Mouse (Mus musculus) kidney, adult 2 months (tissue): ENCODE results near the gene Ndufv1.
A peak's percentile ranks its signal among the peaks of the same experiment; 100 is the strongest.

Experiments used
- CTCF ChIP-seq: fragments of 200-500 bp; conservative IDR thresholded peaks from 2 replicates; pipeline ENCODE4 v1.5.1; 2011; ENCODE audit warnings: low read depth, mild to moderate bottlenecking, control low read depth, low read length, moderate library complexity, mixed read lengths; ENCODE audit not compliant: insufficient read depth, insufficient read length
- POLR2A ChIP-seq: fragments of 200-500 bp; IDR thresholded peaks from one replicate; pipeline ENCODE4 v1.6.1; 2011; ENCODE audit warnings: low read depth, low read length, control low read depth

DNA sequence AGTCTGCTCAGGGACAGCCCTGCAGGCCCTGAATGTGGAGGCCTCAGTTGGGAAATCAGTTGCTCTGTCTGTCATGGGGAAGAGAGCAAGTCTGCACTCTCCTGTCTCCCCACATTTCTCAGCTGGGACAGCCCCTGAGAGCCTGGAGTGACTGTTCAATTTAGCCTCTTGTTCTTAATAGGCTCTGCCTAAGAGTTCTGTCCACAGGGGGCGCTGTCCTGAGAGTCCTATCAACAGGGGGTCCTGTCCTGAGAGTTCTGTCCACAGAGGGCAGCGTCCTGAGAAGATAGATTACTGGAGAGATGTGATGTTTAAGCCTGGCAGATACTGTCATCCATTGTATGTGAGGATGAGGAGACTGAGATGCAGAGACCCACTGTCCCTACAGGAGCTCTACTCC is 50.1 kb downstream of the Ndufv1 start:
- no peak for TF ChIP-seq POLR2A
- peak; percentile 23; the same call in 1 of the 2 replicates for TF ChIP-seq CTCF
